ENCODE assay signal across 14 mouse cellular contexts in the genomic region with DNA sequence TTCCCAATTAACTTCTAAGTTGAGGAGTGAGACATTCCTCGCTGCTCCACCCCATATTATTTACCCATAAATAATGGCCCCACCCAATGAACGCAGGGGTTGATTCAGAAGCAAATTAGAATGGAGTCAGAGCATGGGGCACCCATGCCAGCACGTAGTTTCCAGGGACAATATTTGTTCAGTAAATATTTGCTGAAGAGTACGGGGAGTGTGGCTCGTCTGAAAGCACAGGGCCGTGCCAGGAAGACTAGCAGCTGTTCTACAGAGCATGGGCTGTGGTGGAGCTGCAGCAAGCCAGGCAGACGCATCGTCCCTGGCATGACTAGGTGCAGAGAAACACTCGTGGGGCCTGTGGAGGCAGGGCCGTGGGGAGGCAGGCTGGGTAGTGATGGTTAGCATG. TPM values are rescaled to one million over a fixed set of nuclear protein-coding genes. Genes with fewer than 3 reads are reported as not detected.
DNase-seq lines count a peak whose midpoint lies in the region; ATAC-seq and TF ChIP-seq lines count a peak whose summit lies in the region.
"Had no signal": no experiment of that assay in that cellular context is flagged by ENCODE, and none has a peak within 500 bp of the region (broad histone marks: within the 10 kb centered on the region; RNA-seq: fewer than 3 reads in every experiment).

No protein-coding gene starts in this region.

- no peak for TF ChIP-seq POLR2A in liver, adult 2 months (IDR thresholded peaks at IDR 0.05; ENCODE audit: extremely low read depth, insufficient read depth, low read length)
- no peak for TF ChIP-seq POLR2A in myocyte (IDR thresholded peaks at IDR 0.05; ENCODE audit: insufficient read length, low read depth)

- H3K4me3 ChIP-seq in kidney, embryonic 15.5 days (replicated peaks) = no peak overlapping the region
- H3K4me3 ChIP-seq in intestine, embryonic 15.5 days (replicated peaks) = 0 out of 2 replicates have a peak overlapping the region, but pooled peaks have one; percentile 3
- H3K4me3 ChIP-seq in liver, adult 2 months (ENCODE audit: insufficient read depth, low read depth, low read length) = no peak overlapping the region
- no peak overlapping the region for H3K4me3 ChIP-seq in myocyte
- H3K4me3 ChIP-seq in hindbrain, embryonic 12.5 days = no peak overlapping the region
- H3K4me3 ChIP-seq in neural tube, embryonic 15.5 days (replicated peaks) = no peak overlapping the region

- DNase-seq in kidney, adult 11 months = no peak
- peak; percentile 82 for DNase-seq in liver, adult 2 months (ENCODE audit: extremely low read depth, low read depth, low spot score)
- no peak for DNase-seq in right cerebral cortex, adult 2 months (ENCODE audit: low spot score in 2 of 2)
- DNase-seq: cerebellum, adult 11-12 months; right cerebral cortex, postnatal 14 days; thymus, postnatal 4 days had no signal

- H3K27ac ChIP-seq in kidney, embryonic 15.5 days = peak overlapping the region; percentile 87
- peak overlapping the region; percentile 44; the same call in 1 of the 2 replicates for H3K27ac ChIP-seq in intestine, embryonic 15.5 days
- no peak overlapping the region for H3K27ac ChIP-seq in liver, adult 2 months (replicated peaks; ENCODE audit: insufficient read depth, low read depth, low read length)
- no peak overlapping the region for H3K27ac ChIP-seq in hindbrain, embryonic 12.5 days
- H3K27ac ChIP-seq in neural tube, embryonic 15.5 days (replicated peaks) = no peak overlapping the region

- no peak for TF ChIP-seq CTCF in liver, adult 2 months (IDR thresholded peaks at IDR 0.05; ENCODE audit: low read depth, low read length)

- ATAC-seq in kidney, embryonic 15.5 days (replicated peaks; ENCODE audit: low FRiP score) = peak; percentile 61
- peak; percentile 78 for ATAC-seq in intestine, embryonic 15.5 days
- ATAC-seq in hindbrain, embryonic 12.5 days (ENCODE audit: low FRiP score) = no peak
- ATAC-seq in neural tube, embryonic 15.5 days (ENCODE audit: low FRiP score) = no peak

- no peak overlapping the region for H3ac ChIP-seq in myocyte (ENCODE audit: control insufficient read depth, insufficient read length)

- H3K27me3 ChIP-seq in kidney, embryonic 15.5 days = no peaks in the 10 kb centered on the region
- H3K27me3 ChIP-seq in intestine, embryonic 15.5 days (replicated peaks) = no peaks in the 10 kb centered on the region
- peaks cover 2% of the 10 kb centered on the region; the same call in 1 of the 2 replicates for H3K27me3 ChIP-seq in liver, adult 2 months (ENCODE audit: control insufficient read depth, insufficient read depth, low read length)
- no peaks in the 10 kb centered on the region for H3K27me3 ChIP-seq in myocyte (ENCODE audit: control insufficient read depth, insufficient read depth, insufficient read length)
- no peaks in the 10 kb centered on the region for H3K27me3 ChIP-seq in hindbrain, embryonic 12.5 days
- no peaks in the 10 kb centered on the region for H3K27me3 ChIP-seq in neural tube, embryonic 15.5 days (replicated peaks)

- H3K79me2 ChIP-seq in liver, adult 2 months (ENCODE audit: control insufficient read depth, insufficient read depth, low read length) = no peaks in the 10 kb centered on the region
- H3K79me2 ChIP-seq in myocyte (ENCODE audit: control insufficient read depth, insufficient read depth) = no peaks in the 10 kb centered on the region

- peaks cover 57% of the 10 kb centered on the region for H3K4me1 ChIP-seq in kidney, embryonic 15.5 days
- H3K4me1 ChIP-seq in intestine, embryonic 15.5 days (replicated peaks) = peaks cover 22% of the 10 kb centered on the region
- peaks cover 5% of the 10 kb centered on the region for H3K4me1 ChIP-seq in liver, adult 2 months (ENCODE audit: control insufficient read depth, insufficient read depth, low read length)
- H3K4me1 ChIP-seq in hindbrain, embryonic 12.5 days = no peaks in the 10 kb centered on the region
- peaks cover 5% of the 10 kb centered on the region; the same call in 1 of the 2 replicates for H3K4me1 ChIP-seq in neural tube, embryonic 15.5 days

- H3K36me3 ChIP-seq in kidney, embryonic 15.5 days = peaks cover 73% of the 10 kb centered on the region
- H3K36me3 ChIP-seq in intestine, embryonic 15.5 days = peaks cover 22% of the 10 kb centered on the region
- no peaks in the 10 kb centered on the region for H3K36me3 ChIP-seq in liver, adult 2 months (ENCODE audit: control insufficient read depth, insufficient read depth, low read length)
- H3K36me3 ChIP-seq in myocyte (ENCODE audit: control insufficient read depth, insufficient read depth) = peaks cover 42% of the 10 kb centered on the region
- H3K36me3 ChIP-seq in hindbrain, embryonic 12.5 days = no peaks in the 10 kb centered on the region
- no peaks in the 10 kb centered on the region for H3K36me3 ChIP-seq in neural tube, embryonic 15.5 days

- H3K4me2 ChIP-seq in kidney, embryonic 15.5 days = peak overlapping the region; percentile 34
- peak overlapping the region; percentile 28; the same call in 1 of the 2 replicates for H3K4me2 ChIP-seq in intestine, embryonic 15.5 days (replicated peaks)
- no peak overlapping the region for H3K4me2 ChIP-seq in myocyte (ENCODE audit: low read depth)
- H3K4me2 ChIP-seq in hindbrain, embryonic 12.5 days (replicated peaks) = no peak overlapping the region
- no peak overlapping the region for H3K4me2 ChIP-seq in neural tube, embryonic 15.5 days

- H3K9me3 ChIP-seq in kidney, embryonic 15.5 days (replicated peaks) = no peaks in the 10 kb centered on the region
- no peaks in the 10 kb centered on the region for H3K9me3 ChIP-seq in intestine, embryonic 15.5 days
- no peaks in the 10 kb centered on the region for H3K9me3 ChIP-seq in hindbrain, embryonic 12.5 days (replicated peaks)
- H3K9me3 ChIP-seq in neural tube, embryonic 15.5 days (replicated peaks) = no peaks in the 10 kb centered on the region

- H3K9ac ChIP-seq in kidney, embryonic 15.5 days = no peak overlapping the region
- H3K9ac ChIP-seq in intestine, embryonic 15.5 days = no peak overlapping the region
- no peak overlapping the region for H3K9ac ChIP-seq in liver, adult 2 months (ENCODE audit: low read depth, low read length)
- no peak overlapping the region for H3K9ac ChIP-seq in hindbrain, embryonic 12.5 days
- H3K9ac ChIP-seq in neural tube, embryonic 15.5 days (replicated peaks) = no peak overlapping the region

- 20% methylated on average over 10 of the region's 10 CpGs for WGBS in kidney, embryonic 15.5 days
- WGBS in intestine, embryonic 15.5 days = 36% methylated on average over 10 of the region's 10 CpGs
- 19% methylated on average over 10 of the region's 10 CpGs for WGBS in liver, adult 2 months
- WGBS in hindbrain, embryonic 12.5 days = 70% methylated on average over 10 of the region's 10 CpGs
- 60% methylated on average over 10 of the region's 10 CpGs for WGBS in neural tube, embryonic 15.5 days

TF ChIP-seq in myocyte, 11 proteins besides CTCF, POLR2A, EP300 and RAD21:
- no peak for TF ChIP-seq SRF (IDR thresholded peaks at IDR 0.05; ENCODE audit: control insufficient read depth, insufficient read length, low read depth)
- TF ChIP-seq MYOG (IDR thresholded peaks at IDR 0.05; ENCODE audit: control insufficient read depth in 1 of 3, insufficient read depth in 1 of 3, insufficient read length in 2 of 3, low read depth in 2 of 3) = peak; percentile 17 to 83 (median 75)
- TF ChIP-seq POLR2AphosphoS2 (IDR thresholded peaks at IDR 0.05; ENCODE audit: insufficient read length, low read depth) = no peak
- no peak for TF ChIP-seq MAX (IDR thresholded peaks at IDR 0.05; ENCODE audit: low read depth)
- no peak for TF ChIP-seq REST (IDR thresholded peaks at IDR 0.05; ENCODE audit: insufficient read depth, insufficient read length)
- TF ChIP-seq CEBPB (IDR thresholded peaks at IDR 0.05; ENCODE audit: insufficient read depth, poor library complexity, severe bottlenecking) = no peak
- no peak for TF ChIP-seq E2F4 (IDR thresholded peaks at IDR 0.05; ENCODE audit: insufficient read depth)
- TF ChIP-seq TCF3 (IDR thresholded peaks at IDR 0.05; ENCODE audit: insufficient read length, low read depth) = no peak
- no peak for TF ChIP-seq TCF12 (IDR thresholded peaks at IDR 0.05; ENCODE audit: insufficient read depth, poor library complexity, severe bottlenecking)
- no peak for TF ChIP-seq USF1 (IDR thresholded peaks at IDR 0.05; ENCODE audit: low read depth)
- peak in 2 of 3 experiments; percentile 66 to 80 for TF ChIP-seq MYOD1 (IDR thresholded peaks at IDR 0.05; ENCODE audit: control insufficient read depth in 1 of 3, insufficient read length in 2 of 3, low read depth in 2 of 3)

RNA-seq across cellular contexts. Expression of a gene that starts 29.5 kb away (rescaled TPM):
- 134 and 144 TPM in 2 replicates for polyA plus RNA-seq in kidney, embryonic 15.5 days (2015; fragmentation: Nextera tagmentation; extraction: Ambion mirVana)
- 73.5 and 81.3 TPM in 2 replicates for polyA plus RNA-seq in intestine, embryonic 15.5 days (2015; fragmentation: Nextera tagmentation; extraction: Ambion mirVana)
- 7.3 TPM in 2 replicates for total RNA-seq in liver, adult 2 months (2014; rRNA removed)
- 2.7 and 2.8 TPM in 2 replicates for polyA plus RNA-seq in liver, adult 2 months (2012; rRNA removed)
- polyA plus RNA-seq in myocyte (2012; fragmentation: generic; extraction: Trizol) = 69.4 TPM
- polyA plus RNA-seq in hindbrain, embryonic 12.5 days (2016; fragmentation: Nextera tagmentation; extraction: Ambion mirVana) = 33.7 and 41.5 TPM in 2 replicates
- polyA plus RNA-seq in neural tube, embryonic 15.5 days (2015; fragmentation: Nextera tagmentation; extraction: Ambion mirVana) = 17.4 and 29.1 TPM in 2 replicates

RNA-seq across cellular contexts. Expression of a gene that starts 54.0 kb away (rescaled TPM):
- not detected in 2 replicates for polyA plus RNA-seq in kidney, embryonic 15.5 days (2015; fragmentation: Nextera tagmentation; extraction: Ambion mirVana)
- polyA plus RNA-seq in intestine, embryonic 15.5 days (2015; fragmentation: Nextera tagmentation; extraction: Ambion mirVana) = not detected in 2 replicates
- total RNA-seq in liver, adult 2 months (2014; rRNA removed) = not detected in 2 replicates
- not detected in 2 replicates for polyA plus RNA-seq in liver, adult 2 months (2012; rRNA removed)
- not detected for polyA plus RNA-seq in myocyte (2012; fragmentation: generic; extraction: Trizol)
- polyA plus RNA-seq in hindbrain, embryonic 12.5 days (2016; fragmentation: Nextera tagmentation; extraction: Ambion mirVana) = not detected in 2 replicates
- polyA plus RNA-seq in neural tube, embryonic 15.5 days (2015; fragmentation: Nextera tagmentation; extraction: Ambion mirVana) = not detected in 2 replicates
- total RNA-seq: adrenal gland, adult 18-20 months had no signal
- polyA plus RNA-seq: embryonic facial prominence, embryonic 14.5 days; limb, embryonic 11.5 days had no signal

RNA-seq across cellular contexts. Expression of a gene that starts 56.7 kb away (rescaled TPM):
- polyA plus RNA-seq in kidney, embryonic 15.5 days (2015; fragmentation: Nextera tagmentation; extraction: Ambion mirVana) = 144 and 151 TPM in 2 replicates
- 142 and 171 TPM in 2 replicates for polyA plus RNA-seq in intestine, embryonic 15.5 days (2015; fragmentation: Nextera tagmentation; extraction: Ambion mirVana)
- total RNA-seq in liver, adult 2 months (2014; rRNA removed) = 93.6 and 117 TPM in 2 replicates
- 17.4 and 19.8 TPM in 2 replicates for polyA plus RNA-seq in liver, adult 2 months (2012; rRNA removed)
- polyA plus RNA-seq in myocyte (2012; fragmentation: generic; extraction: Trizol) = 60.9 TPM
- 139 and 153 TPM in 2 replicates for polyA plus RNA-seq in hindbrain, embryonic 12.5 days (2016; fragmentation: Nextera tagmentation; extraction: Ambion mirVana)
- 124 and 131 TPM in 2 replicates for polyA plus RNA-seq in neural tube, embryonic 15.5 days (2015; fragmentation: Nextera tagmentation; extraction: Ambion mirVana)

Comparison
In these comparisons a context has a peak if more than half of its experiments do, and no peak if none do; other contexts are left out.
1. ATAC-seq: peak in kidney, embryonic 15.5 days (single experiment) and intestine, embryonic 15.5 days (single experiment); none in hindbrain, embryonic 12.5 days (single experiment) and neural tube, embryonic 15.5 days (single experiment).
2. H3K27ac ChIP-seq: peak in kidney, embryonic 15.5 days (single experiment) and intestine, embryonic 15.5 days (single experiment); none in liver, adult 2 months (single experiment), hindbrain, embryonic 12.5 days (single experiment) and neural tube, embryonic 15.5 days (single experiment).
3. H3K4me2 ChIP-seq: peak in kidney, embryonic 15.5 days (single experiment) and intestine, embryonic 15.5 days (single experiment); none in myocyte (single experiment), hindbrain, embryonic 12.5 days (single experiment) and neural tube, embryonic 15.5 days (single experiment).